Mouse (Mus musculus) stomach, postnatal 0 days (tissue): Measurements from ENCODE around the gene Fbxo8. TPM values are rescaled to one million over a fixed set of nuclear protein-coding genes. Genes with fewer than 3 reads are reported as not detected.

Source experiments
- ATAC-seq: fragments of 200-750 bp; cut with Nextera tagmentation; 2 replicates; pipeline ENCODE4 v1.8.0; 2017; ENCODE audit not compliant: low FRiP score, low TSS enrichment
- DNase-seq: peaks from one replicate; pipeline ENCODE4 v3.0.0-alpha.2; 2016; ENCODE audit warnings: low spot score
- H3K27ac ChIP-seq: fragments of 300-500 bp; sonication (generic); replicated peaks from 2 replicates; pipeline ENCODE4 v1.5.1; 2014; ENCODE audit warnings: mild to moderate bottlenecking, control low read depth
- H3K27me3 ChIP-seq: fragments of 300-500 bp; sonication (generic); 2 replicates; pipeline ENCODE4 v1.6.1; 2014; ENCODE audit warnings: low read length; ENCODE audit not compliant: control insufficient read depth, insufficient read depth
- H3K36me3 ChIP-seq: fragments of 300-500 bp; sonication (generic); 2 replicates; pipeline ENCODE4 v1.6.1; 2014; ENCODE audit warnings: low read length, mixed read lengths; ENCODE audit not compliant: control insufficient read depth, insufficient read depth
- H3K4me1 ChIP-seq: fragments of 300-500 bp; sonication (generic); replicated peaks from 2 replicates; pipeline ENCODE4 v1.6.1; 2014; ENCODE audit warnings: antibody characterized with exemption; ENCODE audit not compliant: control insufficient read depth, insufficient read depth
- H3K4me2 ChIP-seq: fragments of 300-500 bp; sonication (generic); replicated peaks from 2 replicates; pipeline ENCODE4 v1.6.1; 2014; ENCODE audit warnings: low read depth, mild to moderate bottlenecking, control low read depth, moderate library complexity
- H3K4me3 ChIP-seq: fragments of 300-500 bp; sonication (generic); 2 replicates; pipeline ENCODE4 v1.5.1; 2014; ENCODE audit warnings: low read depth, low read length, control low read depth
- H3K9ac ChIP-seq: fragments of 300-500 bp; sonication (generic); 2 replicates; pipeline ENCODE4 v1.6.1; 2014; ENCODE audit warnings: mild to moderate bottlenecking, low read length, control low read depth, mixed read lengths
- H3K9me3 ChIP-seq: fragments of 300-500 bp; sonication (generic); 2 replicates; pipeline ENCODE4 v1.6.1; 2016; ENCODE audit warnings: low read length; ENCODE audit not compliant: control insufficient read depth
- CTCF ChIP-seq: IDR thresholded peaks from 2 replicates; pipeline ENCODE4 v1.5.1; 2016; ENCODE audit warnings: antibody characterized with exemption, low read depth, mild to moderate bottlenecking, moderate library complexity
- EP300 ChIP-seq: optimal IDR thresholded peaks from 2 replicates; pipeline ENCODE3; 2016; ENCODE audit warnings: antibody characterized with exemption
- whole genome bisulfite sequencing: fragments of 180-500 bp; shearing (Covaris S2); extraction: QIAGEN DNeasy Blood & Tissue Kit; methylation state at CpG from one replicate; pipeline ENCODE4 v1.1.7; 2014; 5-methylcytosine and 5-hydroxymethylcytosine counted together
- polyA plus RNA-seq: library from polyadenylated mRNA; unstranded; fragments of >200 nt; fragmentation: Nextera tagmentation; extraction: Ambion mirVana; gene quantifications from 2 replicates; pipeline ENCODE4 v1.2.1, GENCODE M21; 2015

Gene Fbxo8
- polyA plus RNA-seq, 1 experiment from 2014 or later: 38.9 TPM

- Histone ChIP-seq H3K36me3 (no peaks in the 10 kb centered on the region), H3K9me3 (no peaks in the 10 kb centered on the region), H3K27me3 (no peaks in the 10 kb centered on the region), H3K9ac (0 out of 2 replicates have a peak overlapping the region, but pooled peaks have one; percentile 52), H3K4me3 (peak overlapping the region; percentile 96), H3K4me1 (no peaks in the 10 kb centered on the region), H3K27ac (no peak overlapping the region), H3K4me2 (peak overlapping the region; percentile 53)
- no peak for TF ChIP-seq EP300
- no peak for TF ChIP-seq CTCF
- no peak for ATAC-seq
- no peak for DNase-seq
- 20% methylated on average over 10 of the region's 10 CpGs for WGBS
These were observed 1.2 kb downstream of the Fbxo8 start for GRCm38 (mm10) chr8:56552045-56552444.

- Histone ChIP-seq H3K4me1 (no peaks in the 10 kb centered on the region), H3K9ac (no peak overlapping the region), H3K36me3 (no peaks in the 10 kb centered on the region), H3K27ac (no peak overlapping the region), H3K4me3 (no peak overlapping the region), H3K9me3 (no peaks in the 10 kb centered on the region), H3K4me2 (0 out of 2 replicates have a peak overlapping the region, but pooled peaks have one; percentile 2), H3K27me3 (no peaks in the 10 kb centered on the region)
- TF ChIP-seq CTCF: no peak
- TF ChIP-seq EP300: no peak
- no peak for DNase-seq
- 58% methylated on average over 5 of the region's 5 CpGs for WGBS
- ATAC-seq: no peak
These were observed 1.7 kb downstream of the Fbxo8 start for GRCm38 (mm10) chr8:56552551-56553103.

GRCm38 (mm10) chr8:56564399-56565047 is 13.6 kb downstream of the Fbxo8 start:
- 53% methylated on average over 4 of the region's 4 CpGs for WGBS
- H3K27me3 ChIP-seq: no peaks in the 10 kb centered on the region
- H3K27ac ChIP-seq: no peak overlapping the region
- H3K4me2 ChIP-seq: no peak overlapping the region
- no peaks in the 10 kb centered on the region for H3K4me1 ChIP-seq
- H3K9ac ChIP-seq: no peak overlapping the region
- no peak for DNase-seq
- H3K4me3 ChIP-seq: no peak overlapping the region
- ATAC-seq: no peak
- TF ChIP-seq EP300: no peak
- no peak for TF ChIP-seq CTCF
- H3K36me3 ChIP-seq: 0 out of 2 replicates have a peak, but pooled peaks cover 2% of the 10 kb centered on the region
- H3K9me3 ChIP-seq: no peaks in the 10 kb centered on the region

GRCm38 (mm10) chr8:56566856-56567255 is 16.0 kb downstream of the Fbxo8 start:
- Histone ChIP-seq H3K27me3 (no peaks in the 10 kb centered on the region), H3K4me3 (no peak overlapping the region), H3K9ac (no peak overlapping the region), H3K4me2 (no peak overlapping the region), H3K36me3 (0 out of 2 replicates have a peak, but pooled peaks cover 2% of the 10 kb centered on the region), H3K27ac (no peak overlapping the region), H3K9me3 (no peaks in the 10 kb centered on the region), H3K4me1 (no peaks in the 10 kb centered on the region)
- 96% methylated on average over 9 of the region's 9 CpGs for WGBS
- DNase-seq (no peak), ATAC-seq (no peak)
- no peak for TF ChIP-seq CTCF
- no peak for TF ChIP-seq EP300

GRCm38 (mm10) chr8:56580918-56581317 is 30.0 kb downstream of the Fbxo8 start:
- Histone ChIP-seq H3K36me3 (no peaks in the 10 kb centered on the region), H3K27me3 (no peaks in the 10 kb centered on the region), H3K4me2 (no peak overlapping the region), H3K9ac (no peak overlapping the region), H3K4me1 (no peaks in the 10 kb centered on the region), H3K9me3 (no peaks in the 10 kb centered on the region), H3K27ac (no peak overlapping the region), H3K4me3 (no peak overlapping the region)
- TF ChIP-seq CTCF (no peak), EP300 (no peak)
- 97% methylated on average over 4 of the region's 4 CpGs for WGBS
- no peak for DNase-seq
- no peak for ATAC-seq

GRCm38 (mm10) chr8:56582841-56583240 is 32.0 kb downstream of the Fbxo8 start:
- Histone ChIP-seq H3K9ac (no peak overlapping the region), H3K27ac (no peak overlapping the region), H3K4me3 (no peak overlapping the region), H3K27me3 (no peaks in the 10 kb centered on the region), H3K4me2 (no peak overlapping the region), H3K9me3 (no peaks in the 10 kb centered on the region), H3K4me1 (no peaks in the 10 kb centered on the region), H3K36me3 (no peaks in the 10 kb centered on the region)
- DNase-seq (no peak), ATAC-seq (no peak)
- TF ChIP-seq EP300 (no peak), CTCF (peak; percentile 43)
